Mouse (Mus musculus) lung, postnatal 4 days (tissue): ENCODE measurements around the gene Dido1.

Source experiments
- DNase-seq, 2 experiments: peaks; one replicate each; pipeline ENCODE4 v3.0.0; 2021

The Dido1 gene

GRCm38 (mm10) chr2:180709923-180710272 lies at the start of gene Dido1, which contains the start of gene Gid8:
TSS of gene Dido1 (minus strand) at chr2:180709999.
TSS of gene Gid8 (plus strand) at chr2:180710117.
- DNase-seq = peak; percentile 97 to 98

- DNase-seq = no peak
Observed at GRCm38 (mm10) chr2:180758513-180759263, 48.9 kb upstream of the Dido1 start.

GRCm38 (mm10) chr2:180756786-180757185 lies 47.0 kb upstream of the Dido1 start:
- no peak for DNase-seq

- DNase-seq = peak; percentile 54 to 67
Observed at GRCm38 (mm10) chr2:180755896-180756295, 46.1 kb upstream of the Dido1 start.

GRCm38 (mm10) chr2:180754976-180755688 lies 45.3 kb upstream of the Dido1 start:
- DNase-seq = no peak

GRCm38 (mm10) chr2:180748904-180749303 lies 39.1 kb upstream of the Dido1 start:
- DNase-seq = no peak

- DNase-seq = no peak
Observed at GRCm38 (mm10) chr2:180746569-180747192, 36.9 kb upstream of the Dido1 start.

GRCm38 (mm10) chr2:180745248-180745927 lies 35.6 kb upstream of the Dido1 start:
- peak; percentile 80 to 91 for DNase-seq

- no peak for DNase-seq
Observed at GRCm38 (mm10) chr2:180743321-180743720, 33.5 kb upstream of the Dido1 start.

GRCm38 (mm10) chr2:180742820-180743219 lies 33.0 kb upstream of the Dido1 start:
- DNase-seq = no peak

- no peak for DNase-seq
Observed at GRCm38 (mm10) chr2:180741421-180741820, 31.6 kb upstream of the Dido1 start.

GRCm38 (mm10) chr2:180740349-180740748 lies 30.6 kb upstream of the Dido1 start:
- no peak for DNase-seq

- DNase-seq = no peak
Observed at GRCm38 (mm10) chr2:180737984-180738383, 28.2 kb upstream of the Dido1 start.

GRCm38 (mm10) chr2:180735232-180735631 lies 25.4 kb upstream of the Dido1 start:
- DNase-seq = no peak

GRCm38 (mm10) chr2:180731984-180732383 lies 22.2 kb upstream of the Dido1 start:
- DNase-seq = no peak

GRCm38 (mm10) chr2:180731036-180731435 lies 21.2 kb upstream of the Dido1 start:
- peak; percentile 28 to 50 for DNase-seq

- no peak for DNase-seq
Observed at GRCm38 (mm10) chr2:180727613-180728021, 17.8 kb upstream of the Dido1 start.

GRCm38 (mm10) chr2:180726658-180727442 lies 17.1 kb upstream of the Dido1 start:
- DNase-seq = peak; percentile 49 to 55

- no peak for DNase-seq
Observed at GRCm38 (mm10) chr2:180725856-180726629, 16.2 kb upstream of the Dido1 start.

GRCm38 (mm10) chr2:180725414-180725778 lies 15.6 kb upstream of the Dido1 start:
- DNase-seq = no peak

GRCm38 (mm10) chr2:180724585-180725413 lies 15.0 kb upstream of the Dido1 start, which contains the start of gene Slc17a9:
TSS of gene Slc17a9 (plus strand) at chr2:180725263.
- peak; percentile 75 to 80 for DNase-seq
